Mouse (Mus musculus): ENCODE measurements around the gene Xrcc2.

DNA sequence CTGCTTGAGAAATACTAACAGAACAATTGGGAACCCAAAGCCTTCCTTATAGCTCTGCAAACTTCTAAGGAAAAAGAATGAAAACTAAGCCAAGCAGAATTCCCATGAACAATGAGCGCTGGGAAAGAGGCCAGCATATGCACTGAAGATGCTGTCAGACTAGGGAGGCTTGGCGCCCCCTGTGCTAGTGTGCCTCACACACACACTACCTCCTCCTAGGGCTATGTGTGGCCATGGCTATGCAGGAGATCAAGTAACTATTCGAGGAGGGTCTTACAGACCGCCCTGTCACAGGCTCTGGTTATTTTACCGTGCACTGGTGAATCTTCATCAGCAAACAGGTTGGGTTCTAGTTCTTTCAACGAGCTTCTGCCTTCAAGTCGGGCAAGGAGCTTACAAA lies 7.7 kb downstream of the Xrcc2 start:
- TF ChIP-seq RCOR1 (IDR thresholded peaks at IDR 0.05; ENCODE audit: low read depth, low read length) (no peak), EP300 (IDR thresholded peaks at IDR 0.05; ENCODE audit: low read depth in 1 of 2, low read length in 2 of 2) (no peak), ZMIZ1 (IDR thresholded peaks at IDR 0.05; ENCODE audit: low read depth, low read length) (no peak), E2F4 (IDR thresholded peaks at IDR 0.05; ENCODE audit: borderline replicate concordance, low read depth, low read length) (no peak)

Data from MEL (cell line).